ENCODE assay signal across 8 mouse cellular contexts in genomic region chr4:120120276-120120675, GRCm38 (mm10). TPM values are rescaled to one million over a fixed set of nuclear protein-coding genes. Genes with fewer than 3 reads are reported as not detected.
A peak's percentile ranks its signal among the peaks of the same experiment; 100 is the strongest.
DNase-seq lines count a peak whose midpoint lies in the region; ATAC-seq lines count a peak whose summit lies in the region.

No protein-coding gene starts in this region.

- H3K36me3 ChIP-seq in neural tube, embryonic 11.5 days (ENCODE audit: control insufficient read depth, insufficient read depth, low read length), result no peaks in the 10 kb centered on the region

- no peak overlapping the region for H3K4me2 ChIP-seq in neural tube, embryonic 11.5 days (ENCODE audit: low read depth)

- H3K9ac ChIP-seq in neural tube, embryonic 11.5 days (ENCODE audit: low read length), result no peak overlapping the region

- no peak overlapping the region for H3K27ac ChIP-seq in neural tube, embryonic 11.5 days (ENCODE audit: low read depth, low read length)

- intact Hi-C loops in heart, postnatal 14 days (cut with DNase I), result loop anchor here (2.0 to 5.0 kb wide), 2 partner anchors 67 to 262 kb away; no protein-coding TSS in a partner anchor

- H3K9me3 ChIP-seq in neural tube, embryonic 11.5 days (ENCODE audit: control insufficient read depth, low read length), result no peaks in the 10 kb centered on the region

- 21% methylated on average over 8 of the region's 8 CpGs for WGBS in large intestine, adult 2 months
- WGBS in neural tube, embryonic 11.5 days, result 37% methylated on average over 8 of the region's 8 CpGs

- no peaks in the 10 kb centered on the region for H3K4me1 ChIP-seq in neural tube, embryonic 11.5 days (ENCODE audit: control insufficient read depth, insufficient read depth, low read length)

- no peaks in the 10 kb centered on the region for H3K27me3 ChIP-seq in neural tube, embryonic 11.5 days (ENCODE audit: control insufficient read depth, insufficient read depth, low read length)

- no peak overlapping the region for H3K4me3 ChIP-seq in neural tube, embryonic 11.5 days (ENCODE audit: low read depth, low read length)

- ATAC-seq in activated CD4-positive, CD25-positive, alpha-beta regulatory T cell, adult 4 months, result peak; percentile 32
- ATAC-seq in neural tube, embryonic 11.5 days (ENCODE audit: insufficient read depth, low FRiP score, low TSS enrichment), result no peak

- peak; percentile 59 to 60 for DNase-seq in right cerebral cortex, adult 2 months (ENCODE audit: low spot score in 2 of 2)
- DNase-seq in right cerebral cortex, adult 18-20 months, result no peak
- DNase-seq in cerebellum, postnatal 4 days (ENCODE audit: low spot score in 2 of 2), result peak; percentile 54 to 82
- peak; percentile 68 to 81 for DNase-seq in heart, postnatal 14 days
- peak; percentile 37 for DNase-seq in large intestine, adult 2 months (ENCODE audit: low read depth, low spot score)
- peak; percentile 53 for DNase-seq in neural tube, embryonic 11.5 days (ENCODE audit: low spot score)
- DNase-seq in frontal cortex, postnatal 10 days (ENCODE audit: low spot score in 2 of 2), result no peak

RNA-seq across cellular contexts. Expression of gene Edn2, which starts 40.7 kb away (rescaled TPM):
- polyA plus RNA-seq in activated CD4-positive, CD25-positive, alpha-beta regulatory T cell, adult 4 months (2017; shearing (Covaris generic)), result not detected
- not detected for total RNA-seq in heart, postnatal 14 days (2021)
- polyA plus RNA-seq in large intestine, adult 2 months (2012; rRNA removed), result 32.1 and 36.8 TPM in 2 replicates
- not detected in 2 replicates for polyA plus RNA-seq in neural tube, embryonic 11.5 days (2014; fragmentation: Nextera tagmentation; extraction: Ambion mirVana)

RNA-seq across cellular contexts. Expression of gene AL607142.1, which starts 55.5 kb away (rescaled TPM):
- polyA plus RNA-seq in activated CD4-positive, CD25-positive, alpha-beta regulatory T cell, adult 4 months (2017; shearing (Covaris generic)), result not detected
- total RNA-seq in heart, postnatal 14 days (2021), result not detected
- not detected in 2 replicates for polyA plus RNA-seq in large intestine, adult 2 months (2012; rRNA removed)
- not detected in 2 replicates for polyA plus RNA-seq in neural tube, embryonic 11.5 days (2014; fragmentation: Nextera tagmentation; extraction: Ambion mirVana)

Comparison
In these comparisons a context has a peak if more than half of its experiments do, and no peak if none do; other contexts are left out.
1. DNase-seq: peak in right cerebral cortex, adult 2 months (2 of 2), cerebellum, postnatal 4 days (2 of 2), heart, postnatal 14 days (2 of 2), large intestine, adult 2 months (single experiment) and neural tube, embryonic 11.5 days (single experiment); none in right cerebral cortex, adult 18-20 months (single experiment) and frontal cortex, postnatal 10 days (0 of 2).
2. RNA of gene Edn2, which starts 40.7 kb away (polyA plus RNA-seq): 32.1 to 36.8 TPM in large intestine, adult 2 months; not detected in activated CD4-positive, CD25-positive, alpha-beta regulatory T cell, adult 4 months and not detected in neural tube, embryonic 11.5 days; every median in the first group is over 10 times any median in the second.